Mouse (Mus musculus) spleen, postnatal 10 days (tissue): ENCODE measurements around the gene Fermt3.
"Not testable (repeated sequence)": the region's sequence is repeated elsewhere in the genome, so short reads cannot be mapped to it uniquely, and the experiment has no call there.

Experiments used
- DNase-seq, 2 experiments: peaks; one replicate each; pipeline ENCODE4 v3.0.0; 2021 to 2022; ENCODE audit warnings: low spot score in 2 of 2

Gene Fermt3

DNA sequence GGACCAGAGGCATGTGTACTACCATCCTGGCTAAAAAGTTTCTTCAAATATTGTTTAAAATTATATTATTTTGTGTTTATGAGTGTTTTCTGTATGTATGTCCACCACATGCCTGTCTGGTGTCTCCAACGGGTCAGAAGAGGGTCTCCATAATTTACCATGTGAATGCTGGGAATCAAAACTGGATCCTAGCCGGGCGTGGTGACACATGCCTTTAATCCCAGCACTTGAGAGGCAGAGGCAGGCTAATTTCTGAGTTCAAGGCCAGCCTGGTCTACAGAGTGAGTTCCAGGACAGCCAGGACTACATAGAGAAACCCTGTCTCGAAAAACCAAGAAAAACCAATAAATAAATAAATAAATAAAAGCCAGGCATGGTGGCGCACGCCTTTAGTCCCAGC lies 28.1 kb downstream of the Fermt3 start:
- DNase-seq, result not testable (repeated sequence)

DNA sequence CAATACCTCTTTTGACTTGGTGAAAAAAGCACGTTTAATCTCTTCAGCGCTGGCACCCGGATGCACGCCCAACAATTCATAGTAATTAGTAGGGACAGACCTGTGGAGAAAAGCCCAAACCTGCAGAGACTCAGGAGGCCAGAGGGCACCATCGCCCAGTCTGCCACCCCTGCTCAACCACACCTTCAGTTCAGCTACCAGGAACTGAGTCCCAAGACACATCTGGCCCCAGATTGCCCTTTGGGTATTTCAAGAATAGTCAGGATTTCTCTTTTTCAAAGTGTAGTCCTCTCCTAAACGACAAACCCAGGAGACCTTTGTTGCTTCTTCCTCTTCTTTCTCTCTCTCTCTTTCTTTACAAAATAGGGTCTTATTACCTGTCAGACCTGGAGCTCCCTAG lies 28.6 kb downstream of the Fermt3 start:
- DNase-seq, result no peak

DNA sequence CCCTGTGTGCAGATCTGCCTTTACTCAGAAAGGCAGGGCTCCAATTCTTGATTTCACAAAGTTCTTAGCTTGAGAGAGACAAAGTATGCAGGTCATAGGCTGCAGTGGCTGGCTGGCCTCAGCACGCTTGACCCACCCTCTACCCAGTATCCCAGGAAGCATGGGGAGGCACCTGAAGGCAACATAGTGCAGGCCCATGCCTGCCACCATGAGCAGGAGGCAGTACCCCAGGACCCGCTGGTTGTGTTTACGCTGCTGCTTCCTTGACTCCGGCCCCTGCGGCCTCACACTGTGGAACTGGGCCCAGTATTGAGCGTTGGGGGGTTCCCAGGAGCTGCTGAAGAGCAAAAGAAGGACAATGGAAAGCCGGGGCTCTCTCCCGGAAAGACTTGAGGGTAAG lies 30.0 kb downstream of the Fermt3 start:
- peak in 1 of 2 experiments; percentile 18 for DNase-seq

DNA sequence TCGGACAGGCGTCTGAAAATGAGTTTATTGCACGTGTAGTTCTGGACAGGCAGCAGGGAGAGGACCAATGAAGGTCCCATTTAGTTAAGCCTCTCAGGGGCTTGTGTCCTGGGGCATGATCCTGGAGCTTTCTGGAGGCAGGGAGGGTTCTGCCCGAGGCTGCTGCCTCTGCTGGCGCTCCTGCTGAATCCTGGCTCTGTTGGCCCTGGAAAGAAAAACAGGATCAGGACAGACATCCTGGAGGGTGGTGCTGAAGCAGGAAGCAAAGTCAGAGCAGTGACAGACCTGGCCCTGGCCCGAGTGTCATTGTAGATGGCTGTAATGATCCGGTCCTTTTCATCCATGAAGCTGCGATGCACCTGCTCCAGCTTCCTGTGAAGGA lies 31.4 kb downstream of the Fermt3 start:
- no peak for DNase-seq

DNA sequence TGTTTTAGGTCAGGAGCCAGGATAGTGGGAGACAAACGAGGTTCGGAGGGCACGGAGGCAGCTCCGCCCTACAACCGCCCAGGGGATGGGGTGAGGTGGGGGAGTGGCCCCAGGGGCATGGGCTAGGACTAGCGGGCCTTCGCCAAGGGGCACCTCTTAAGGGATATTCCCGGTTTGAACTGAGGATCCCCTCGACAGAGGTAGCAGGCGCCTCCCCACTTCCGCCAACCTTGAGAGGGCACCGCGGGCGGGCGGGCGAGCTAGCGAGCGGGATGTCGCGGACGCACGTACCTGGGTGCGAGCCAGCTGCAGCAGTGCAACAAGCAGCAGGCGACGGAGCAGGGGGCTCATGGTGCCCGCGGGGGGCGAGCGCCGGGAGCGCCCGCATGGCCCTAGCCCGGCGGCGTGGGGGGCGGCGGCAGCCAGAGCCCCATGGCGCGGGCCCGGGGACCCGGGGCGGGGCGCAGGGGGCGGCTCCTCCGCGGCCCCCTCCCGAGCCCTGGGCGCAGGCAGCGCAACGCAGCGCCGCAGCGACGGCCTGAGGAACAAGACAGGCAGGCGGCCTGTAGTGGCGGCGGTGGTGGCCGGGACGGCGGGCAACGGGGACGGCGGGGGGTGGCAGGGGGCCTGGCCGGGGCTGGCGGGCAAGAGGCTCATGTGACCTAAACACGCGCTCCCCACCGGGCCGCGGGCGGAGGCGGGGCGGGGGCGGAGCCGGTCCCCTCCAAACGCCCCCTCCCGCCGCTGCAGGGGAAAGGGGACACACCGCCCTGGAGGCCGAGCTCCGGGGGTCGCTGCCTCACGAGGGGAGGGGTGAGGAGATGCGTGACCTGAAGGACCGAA lies 32.0 kb downstream of the Fermt3 start, which contains the start of gene Vegfb:
Gene Vegfb (minus strand): TSS at position 591 of the 843 bp plus-strand sequence.
- DNase-seq, result peak; percentile 66 to 70

DNA sequence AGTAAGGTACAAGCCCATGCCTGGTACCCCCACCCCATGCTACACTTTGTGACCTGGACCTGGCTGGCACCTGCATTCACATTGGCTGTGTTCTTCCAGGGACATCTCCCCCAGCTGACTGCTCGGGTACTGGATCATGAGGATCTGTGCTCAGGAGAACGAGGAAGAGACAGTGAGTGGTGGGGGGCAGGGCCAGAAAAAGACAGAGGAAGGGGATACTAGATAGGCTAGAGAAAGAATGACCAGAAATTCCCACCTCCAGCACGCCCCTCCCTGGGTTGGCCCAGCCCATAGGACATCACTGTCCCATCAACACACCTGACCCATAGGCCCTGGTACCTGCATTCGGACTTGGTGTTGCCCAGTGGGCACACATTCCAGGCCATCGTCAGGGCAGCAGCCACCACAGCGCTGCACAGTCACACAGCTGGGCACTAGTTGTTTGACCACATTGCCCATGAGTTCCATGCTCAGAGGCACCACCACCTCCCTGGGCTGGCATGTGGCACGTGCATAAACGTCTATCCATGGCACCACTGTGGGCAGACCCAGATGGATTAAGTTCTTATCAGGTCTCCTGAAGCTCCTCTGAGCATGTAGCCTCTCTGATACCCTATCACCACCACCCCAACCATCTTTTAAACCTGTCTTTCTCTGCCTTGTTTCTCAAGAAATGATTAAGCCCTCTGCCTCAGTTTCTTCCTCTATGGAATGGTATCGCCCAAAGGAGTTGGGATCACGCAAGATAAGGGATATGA lies 33.1 kb downstream of the Fermt3 start:
- DNase-seq, result peak in 1 of 2 experiments; percentile 14

DNA sequence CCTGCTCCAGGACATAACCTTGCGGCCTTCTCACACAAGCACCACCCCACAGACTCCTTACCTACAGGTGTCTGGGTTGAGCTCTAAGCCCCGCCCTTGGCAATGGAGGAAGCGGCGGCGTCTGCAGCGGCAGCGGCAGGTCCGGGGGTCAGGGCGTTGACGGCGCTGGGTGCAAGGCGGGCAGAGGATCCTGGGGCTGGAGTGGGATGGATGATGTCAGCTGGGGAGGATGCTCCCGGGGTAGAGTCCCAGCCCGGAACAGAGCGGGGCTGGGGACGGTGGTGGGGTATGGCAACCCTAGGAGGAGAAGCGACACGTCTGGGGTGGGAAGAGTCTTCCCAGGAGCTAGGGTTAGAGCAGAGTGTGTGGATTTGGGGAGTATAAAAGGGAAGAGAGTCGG lies 34.0 kb downstream of the Fermt3 start:
- DNase-seq, result no peak

DNA sequence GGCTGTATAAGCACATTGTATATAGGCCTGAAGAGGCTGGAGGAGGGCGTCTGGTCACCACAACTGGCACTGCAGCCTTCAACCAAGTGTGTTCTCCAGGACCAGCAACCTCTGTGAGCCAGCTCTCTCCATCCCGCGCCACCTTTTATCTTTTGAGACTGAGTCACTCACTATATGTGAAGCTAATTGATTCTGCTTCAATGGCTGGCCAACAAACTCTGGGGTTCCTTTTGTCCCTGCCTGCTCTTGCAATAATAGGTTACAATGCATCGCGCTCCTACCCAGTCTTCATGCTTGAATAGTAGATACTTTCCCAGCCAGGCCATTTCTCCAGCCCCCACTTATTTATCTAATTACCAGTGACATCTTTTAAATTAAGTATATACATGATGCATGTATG lies 35.6 kb downstream of the Fermt3 start:
- DNase-seq, result no peak

DNA sequence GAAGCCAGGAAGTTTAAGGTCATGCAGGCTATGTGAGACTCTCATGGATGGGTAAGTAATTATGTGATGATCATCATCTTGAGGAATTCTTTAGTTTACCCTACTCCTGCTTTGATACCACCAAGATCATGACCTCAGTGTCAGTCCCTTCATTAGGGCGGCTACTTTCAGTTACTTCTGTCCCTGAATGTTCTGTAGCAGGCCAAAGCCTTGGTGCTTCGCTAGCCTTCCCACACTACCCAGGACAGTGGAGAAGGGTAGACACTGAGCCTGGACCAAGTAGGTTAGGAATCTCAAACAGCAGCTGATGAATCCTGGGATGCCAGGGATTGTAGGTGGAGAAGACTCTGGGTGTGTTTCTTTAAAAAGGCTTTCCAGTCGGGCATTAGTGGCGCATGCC lies 37.8 kb downstream of the Fermt3 start:
- DNase-seq, result no peak

DNA sequence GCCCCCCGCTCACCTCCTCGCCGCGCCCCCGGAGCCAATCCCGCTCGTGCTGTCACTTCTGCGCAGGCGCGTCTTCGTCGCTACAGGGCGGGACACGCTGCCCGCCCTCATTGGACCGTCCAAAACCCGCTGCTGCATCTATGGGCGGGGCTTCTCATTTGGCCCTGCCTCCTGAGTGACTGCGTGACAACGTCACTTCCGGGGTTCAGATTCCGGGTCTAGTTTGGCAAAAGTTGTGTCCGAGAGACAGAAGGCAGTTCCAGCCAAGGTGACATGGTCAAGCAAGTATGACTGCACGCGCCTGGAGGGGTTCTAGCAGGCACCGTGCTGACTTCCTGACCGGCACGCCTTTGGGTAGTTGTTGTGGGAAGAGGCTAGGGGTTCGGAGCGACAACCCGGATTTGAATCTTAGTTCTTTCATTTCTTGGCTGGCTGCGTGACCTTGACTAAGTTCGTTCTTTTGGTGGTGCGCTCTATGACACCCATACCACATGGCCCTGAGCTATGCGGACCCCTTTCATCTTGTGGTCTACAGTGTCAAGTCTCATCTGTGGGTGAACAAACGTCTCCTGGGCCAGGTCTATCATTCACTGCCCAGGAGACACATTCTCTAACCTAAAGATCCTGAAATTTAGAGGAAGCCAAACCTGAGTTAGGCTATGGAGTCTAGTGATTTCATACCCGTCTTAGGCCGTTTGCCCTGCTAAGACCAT lies 38.7 kb downstream of the Fermt3 start, which contains the start of gene Fkbp2:
Gene Fkbp2 (minus strand): TSS at position 121 of the 713 bp plus-strand sequence.
- peak in 1 of 2 experiments; percentile 99 for DNase-seq

DNA sequence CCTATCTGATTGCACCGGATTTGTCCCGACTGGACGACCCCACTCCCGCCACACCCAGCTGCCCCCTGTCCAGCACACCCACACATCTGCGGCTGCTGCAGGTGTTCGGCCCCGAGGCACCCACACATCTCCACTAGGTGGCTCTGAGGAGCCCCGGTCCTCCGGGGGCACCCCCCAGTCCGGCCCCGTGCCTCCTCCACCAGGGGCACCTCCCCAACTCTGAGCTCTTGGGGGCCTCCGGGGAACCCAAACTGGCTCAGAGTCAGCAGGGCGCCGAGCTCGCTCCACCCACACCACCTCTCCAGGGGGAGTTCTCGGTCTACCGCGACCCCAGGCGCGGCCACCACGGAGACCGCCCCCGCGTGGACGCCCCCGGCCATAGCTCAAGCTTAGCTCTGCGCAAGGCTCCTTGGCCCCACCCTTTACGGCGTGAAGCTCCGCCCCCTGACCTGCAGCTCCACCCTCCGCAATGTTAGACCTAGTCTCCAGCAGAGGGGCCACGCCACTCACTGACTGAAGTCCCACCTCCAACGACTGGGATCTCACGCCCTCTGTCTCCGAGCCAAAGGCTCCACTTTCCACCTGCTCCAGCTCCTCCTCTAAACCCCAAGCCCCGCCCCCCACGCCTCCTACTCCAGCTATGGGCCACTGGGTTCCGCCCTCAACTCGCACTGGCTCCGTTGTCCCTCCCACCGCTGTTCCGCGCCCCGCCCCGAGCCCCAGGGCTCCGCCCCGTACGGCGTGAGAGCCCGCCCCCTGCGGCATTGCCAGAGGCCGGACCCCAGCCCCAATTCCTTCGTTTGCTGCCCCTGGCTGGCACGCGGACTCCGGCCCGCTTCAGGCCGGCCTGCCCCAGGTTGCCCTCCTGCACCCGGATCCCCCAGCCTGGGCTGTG lies 39.5 kb downstream of the Fermt3 start:
- DNase-seq, result peak; percentile 99 to 100

DNA sequence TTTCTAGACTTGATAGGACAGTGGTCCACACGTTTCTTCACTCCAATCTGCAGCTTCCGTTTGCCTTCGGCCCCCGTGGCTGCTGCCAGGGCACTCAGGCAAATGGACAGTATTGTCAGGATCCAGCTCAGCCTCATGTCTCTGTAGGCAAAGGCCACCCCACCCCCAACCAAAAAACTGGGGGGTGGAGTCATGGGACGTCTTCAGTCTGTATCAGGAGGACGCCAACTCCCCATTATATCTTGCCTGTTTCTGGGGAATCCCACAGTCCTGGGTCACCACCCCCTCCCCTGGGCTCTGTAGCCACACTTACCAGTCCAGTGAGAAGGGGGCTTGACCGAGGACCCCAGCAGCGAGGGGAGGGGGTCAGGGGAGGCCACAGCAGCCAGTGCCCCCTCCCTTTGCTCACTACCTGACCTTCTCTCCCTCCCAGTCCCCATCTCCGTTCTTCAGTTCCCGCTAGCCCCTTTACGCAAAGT lies 40.2 kb downstream of the Fermt3 start:
- DNase-seq, result no peak

DNA sequence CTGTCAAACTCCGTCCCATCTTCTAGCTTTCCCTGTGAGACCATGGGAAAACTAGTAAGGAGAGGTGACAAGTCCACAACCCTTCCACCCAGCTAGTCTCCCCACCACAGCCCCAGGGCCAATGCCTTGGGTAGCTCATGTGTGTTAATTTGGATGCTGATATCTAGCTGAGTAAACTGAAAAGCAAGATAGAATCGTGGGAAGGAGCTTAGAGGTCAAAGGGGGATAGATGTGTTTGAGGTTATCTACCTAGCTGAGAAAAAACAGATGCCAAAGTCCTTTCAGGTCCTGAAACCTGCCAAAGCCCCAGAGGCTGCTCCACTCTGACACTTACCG lies 40.7 kb downstream of the Fermt3 start:
- no peak for DNase-seq

DNA sequence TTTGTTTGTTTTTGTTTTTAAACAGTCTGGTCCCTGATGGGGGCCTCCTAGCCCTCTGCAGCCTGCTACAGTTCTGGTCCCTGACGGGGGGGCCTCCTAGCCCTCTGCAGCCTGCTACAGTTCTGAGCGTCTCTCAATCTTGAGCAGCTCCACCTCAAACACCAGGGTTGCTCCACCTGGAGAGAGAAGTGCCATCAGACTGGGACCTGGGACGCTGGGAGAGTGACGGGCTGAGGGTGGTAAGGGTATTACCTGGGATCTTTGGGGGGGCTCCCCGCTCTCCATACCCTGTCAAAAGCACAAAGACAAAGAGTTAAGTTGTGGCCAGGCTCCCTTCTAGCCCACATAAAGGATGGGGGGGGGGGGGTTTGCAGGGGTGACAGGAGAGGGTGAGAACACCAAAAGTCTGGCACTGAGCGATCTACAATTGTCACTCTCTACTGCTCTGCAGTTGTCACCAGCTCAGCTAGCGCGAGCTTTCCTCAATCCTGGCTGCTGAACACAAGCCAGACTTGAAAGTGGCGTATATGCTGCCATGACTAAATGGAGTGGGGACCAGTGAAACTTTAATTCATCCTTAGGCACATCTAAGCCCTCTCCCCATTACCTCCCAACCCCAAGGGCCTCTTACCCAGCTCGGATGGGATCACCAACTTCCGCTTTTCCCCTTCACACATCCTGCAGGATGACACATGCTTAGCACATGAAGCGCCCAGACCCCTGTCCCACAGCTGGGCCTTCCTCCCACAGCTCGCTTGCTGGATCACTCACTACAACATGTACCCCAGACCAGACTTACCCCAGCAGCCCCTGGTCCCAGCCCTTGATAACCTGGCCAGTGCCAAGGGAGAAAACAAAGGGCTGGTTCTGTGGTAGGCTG lies 41.3 kb downstream of the Fermt3 start:
- DNase-seq, result no peak

DNA sequence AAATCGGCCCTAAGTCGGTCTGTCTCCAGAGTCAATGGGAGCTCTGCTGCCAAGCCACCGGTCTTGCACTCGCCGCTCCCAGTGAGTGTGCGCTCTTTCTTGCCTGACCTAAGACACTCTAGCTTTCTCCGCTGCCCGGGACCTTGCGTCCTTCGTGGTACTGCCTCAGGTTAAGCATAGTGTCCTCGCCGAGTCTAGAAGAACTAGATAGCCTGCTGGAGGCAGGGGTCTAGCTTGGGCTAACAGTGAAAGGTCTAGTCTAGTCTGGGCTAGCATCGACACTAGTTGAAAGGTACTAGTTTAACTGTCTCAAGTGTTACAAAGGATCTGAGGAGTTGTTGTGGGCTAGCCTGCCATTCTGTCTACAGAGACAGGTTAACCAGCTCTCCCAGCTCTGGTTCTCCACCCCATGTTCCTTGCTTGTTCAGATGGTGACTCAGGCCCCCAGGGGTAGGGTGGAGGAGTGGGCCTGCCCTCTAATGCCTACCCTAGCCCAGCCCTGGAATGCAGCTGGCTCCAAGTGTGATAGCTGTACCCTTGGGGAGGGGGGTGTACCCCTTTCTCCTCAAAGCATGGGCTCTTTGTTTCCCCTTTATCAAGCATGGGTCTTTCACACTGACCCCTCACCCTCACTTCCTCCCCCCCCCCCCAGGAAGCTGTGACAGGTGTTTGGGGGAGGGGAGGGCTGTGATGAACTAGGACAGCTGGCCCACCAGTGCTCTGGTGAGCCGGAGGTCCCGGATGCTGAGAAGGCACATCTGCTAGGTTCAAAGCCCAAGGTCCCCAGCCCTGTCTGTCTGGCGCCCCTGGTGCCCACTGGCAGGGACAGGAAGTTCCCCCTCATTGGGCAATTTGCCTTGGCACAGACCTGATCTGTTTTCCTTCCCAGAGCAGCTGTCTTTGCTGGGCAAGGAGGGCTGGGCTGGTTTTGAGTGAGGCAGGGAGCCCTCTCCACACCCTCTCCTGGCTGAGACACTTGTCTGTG lies 43.4 kb downstream of the Fermt3 start, which contains the start of gene Plcb3:
Gene Plcb3 (minus strand): TSS at position 934 of the 985 bp plus-strand sequence.
- peak; percentile 58 to 73 for DNase-seq

DNA sequence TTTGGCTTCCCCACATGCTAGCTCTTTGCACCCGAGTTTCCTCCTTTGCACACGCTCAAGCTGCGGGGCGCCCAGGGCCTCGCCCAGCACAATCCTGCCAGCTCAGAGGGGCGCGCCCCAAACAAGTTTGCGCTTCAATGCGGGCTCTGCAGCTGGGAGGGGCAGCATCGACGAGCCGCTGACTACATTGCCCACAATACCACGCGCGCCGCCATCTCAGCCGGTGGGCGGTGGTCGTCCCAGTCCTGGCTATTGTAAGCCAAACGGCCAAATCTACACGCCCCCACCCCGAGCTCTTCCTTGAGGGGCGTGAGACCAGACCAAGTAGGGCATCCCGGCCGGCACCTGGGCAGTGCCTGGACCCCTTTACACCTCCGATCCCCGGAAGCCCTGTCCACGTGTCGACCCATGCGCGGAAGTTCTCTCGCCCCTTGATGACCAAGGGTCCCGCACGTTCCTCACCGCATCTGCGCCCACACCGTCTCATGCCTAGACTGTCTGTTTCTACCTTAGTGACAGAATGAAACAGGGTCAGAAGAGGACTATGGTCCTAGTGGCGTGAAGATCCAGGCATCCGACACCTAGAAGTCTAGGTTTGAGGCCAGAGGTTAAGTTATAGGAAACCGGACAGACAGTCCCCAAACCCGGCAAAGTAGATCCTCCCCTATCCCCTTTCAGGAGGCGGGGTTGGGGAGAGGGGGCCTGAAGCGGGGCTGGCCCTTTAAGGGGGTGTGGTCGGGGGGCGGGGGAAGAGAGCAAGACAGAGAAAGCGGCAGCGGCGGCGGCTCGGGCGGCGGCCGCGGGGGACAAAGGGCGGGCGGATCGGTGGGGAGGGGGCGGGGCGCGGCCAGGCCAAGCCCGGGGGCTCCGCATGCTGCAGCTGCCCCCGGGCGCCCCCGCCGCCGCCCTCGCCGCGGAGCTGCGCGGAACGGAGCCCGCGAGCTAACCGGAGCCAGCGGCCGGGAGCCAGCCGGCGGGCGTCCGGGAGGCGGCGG lies 44.8 kb downstream of the Fermt3 start, which contains the start of gene Ppp1r14b:
Gene Ppp1r14b (plus strand): TSS at position 758 of the 995 bp plus-strand sequence.
- peak; percentile 73 to 86 for DNase-seq

DNA sequence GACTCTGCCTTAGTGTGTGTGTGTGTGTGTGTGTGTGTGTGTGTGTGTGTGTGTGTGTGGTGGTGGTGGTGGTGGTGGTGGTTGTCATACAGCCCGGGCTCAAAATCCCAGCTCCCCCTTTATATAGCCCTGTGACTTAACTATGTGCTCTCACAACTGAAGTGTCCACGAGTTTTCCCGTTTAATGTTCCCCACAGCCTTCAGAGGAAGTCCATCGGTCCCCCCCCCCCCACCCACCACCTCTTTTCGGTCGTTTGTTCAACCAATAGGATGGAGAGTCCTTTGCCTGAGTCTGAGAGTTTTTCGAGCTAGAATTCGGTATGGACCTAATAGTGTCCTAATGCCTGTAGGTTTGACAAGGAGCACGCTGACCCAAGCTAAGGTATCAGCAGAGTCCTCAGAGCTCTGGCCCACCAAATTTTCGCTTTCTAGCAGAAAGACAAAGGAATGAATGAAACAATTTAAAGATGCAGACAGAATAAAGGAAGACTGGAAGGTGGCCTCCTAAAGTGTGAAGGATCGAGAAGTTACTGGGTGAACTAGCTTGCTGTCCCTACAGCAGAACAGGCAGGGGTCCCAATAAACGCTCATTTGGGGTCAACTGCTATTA lies 45.6 kb downstream of the Fermt3 start:
- no peak for DNase-seq
